Mouse (Mus musculus): Measurements from ENCODE around the gene Cfap61. TPM values are rescaled to one million over a fixed set of nuclear protein-coding genes. Genes with fewer than 3 reads are reported as not detected.

The Cfap61 gene
- polyA plus RNA-seq, 1 experiment from 2014 or later = not detected

DNA sequence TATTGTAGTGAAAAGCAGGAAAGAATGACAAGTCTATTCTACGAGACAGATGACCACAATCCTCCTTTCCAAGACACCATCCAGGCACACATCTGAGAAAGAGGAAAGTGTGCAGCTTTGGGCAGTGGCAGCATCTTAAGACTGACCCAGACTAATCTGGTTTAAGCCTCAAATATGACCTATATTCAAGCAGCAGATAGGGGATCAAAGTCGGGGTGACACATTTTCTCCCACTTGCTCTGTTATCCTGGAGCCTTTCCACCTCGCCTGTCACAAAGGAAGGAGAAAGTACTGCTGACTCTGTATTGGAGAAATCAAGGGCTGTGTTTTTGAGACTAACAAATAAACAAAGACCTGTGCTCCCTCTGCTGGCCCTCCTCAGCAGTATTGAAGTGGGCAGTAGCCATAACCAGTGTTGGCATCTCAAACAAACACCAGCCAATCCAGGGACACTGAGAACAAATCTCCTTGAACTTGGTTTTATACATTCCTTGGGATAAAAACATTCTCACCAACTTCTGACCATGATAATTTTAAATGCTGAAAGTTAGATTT lies 321.8 kb downstream of the Cfap61 start:
- Histone ChIP-seq H3K9ac (ENCODE audit: low read depth, low read length) (no peak overlapping the region), H3K4me1 (ENCODE audit: control insufficient read depth, low read depth, low read length) (no peaks in the 10 kb centered on the region), H3K36me3 (ENCODE audit: control insufficient read depth, insufficient read depth) (no peaks in the 10 kb centered on the region), H3K4me3 (ENCODE audit: low read depth, low read length) (no peak overlapping the region), H3K4me2 (ENCODE audit: low read depth, low read length) (no peak overlapping the region), H3K27ac (ENCODE audit: low read length) (no peak overlapping the region), H3K9me3 (replicated peaks; ENCODE audit: control insufficient read depth, low read length) (no peaks in the 10 kb centered on the region), H3K27me3 (ENCODE audit: control insufficient read depth, insufficient read depth, low read depth, low read length) (no peaks in the 10 kb centered on the region)
- no peak for ATAC-seq (ENCODE audit: low read depth)
- 57% methylated on average over 3 of the region's 3 CpGs for WGBS (ENCODE audit: insufficient replicate concordance)

DNA sequence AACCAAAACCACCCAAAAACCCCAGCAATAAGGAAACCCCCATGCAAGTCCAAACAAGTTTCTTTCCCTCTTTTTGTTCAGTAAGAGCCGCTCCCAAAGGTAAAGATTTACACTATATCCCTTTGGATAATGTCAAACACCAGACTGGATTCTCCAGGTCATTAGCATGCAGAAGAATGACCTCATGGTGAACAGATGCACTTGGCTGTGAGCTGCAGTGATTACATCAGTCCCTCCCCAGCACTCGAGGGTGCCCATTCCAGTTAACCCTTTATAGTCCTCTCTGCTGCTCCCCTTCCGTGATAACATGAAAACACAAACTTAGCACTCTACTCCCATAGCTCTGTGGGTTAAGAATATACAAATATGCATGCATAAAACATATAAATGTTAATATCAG lies 322.5 kb downstream of the Cfap61 start:
- H3K27ac ChIP-seq (ENCODE audit: low read length) = no peak overlapping the region
- no peaks in the 10 kb centered on the region for H3K9me3 ChIP-seq (replicated peaks; ENCODE audit: control insufficient read depth, low read length)
- 47% methylated on average over 3 of the region's 3 CpGs for WGBS (ENCODE audit: insufficient replicate concordance)
- H3K9ac ChIP-seq (ENCODE audit: low read depth, low read length) = no peak overlapping the region
- no peak overlapping the region for H3K4me2 ChIP-seq (ENCODE audit: low read depth, low read length)
- no peaks in the 10 kb centered on the region for H3K4me1 ChIP-seq (ENCODE audit: control insufficient read depth, low read depth, low read length)
- H3K27me3 ChIP-seq (ENCODE audit: control insufficient read depth, insufficient read depth, low read depth, low read length) = no peaks in the 10 kb centered on the region
- H3K36me3 ChIP-seq (ENCODE audit: control insufficient read depth, insufficient read depth) = no peaks in the 10 kb centered on the region
- no peak overlapping the region for H3K4me3 ChIP-seq (ENCODE audit: low read depth, low read length)
- ATAC-seq (ENCODE audit: low read depth) = no peak

DNA sequence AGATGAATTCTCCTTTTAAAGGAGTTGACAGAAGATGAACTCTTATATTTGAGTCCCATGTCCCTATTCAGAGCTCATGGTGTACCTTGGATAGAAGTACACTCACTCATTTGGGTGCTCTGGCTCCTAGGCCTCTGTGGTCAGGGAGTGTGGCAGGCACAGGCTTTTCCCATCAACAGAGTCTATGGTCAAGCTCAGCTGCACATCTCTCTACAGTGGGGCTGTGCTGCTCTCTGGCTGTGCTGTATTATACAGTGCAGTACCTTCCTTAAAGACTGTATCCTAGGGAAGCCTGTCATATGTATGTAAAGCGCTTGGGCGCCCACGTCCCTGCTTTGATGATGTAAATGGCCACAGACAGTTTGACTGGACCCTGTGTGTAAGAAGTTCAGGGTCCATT lies 323.0 kb downstream of the Cfap61 start:
- Histone ChIP-seq H3K27ac (ENCODE audit: low read length) (no peak overlapping the region), H3K4me3 (ENCODE audit: low read depth, low read length) (no peak overlapping the region), H3K4me2 (ENCODE audit: low read depth, low read length) (no peak overlapping the region), H3K27me3 (ENCODE audit: control insufficient read depth, insufficient read depth, low read depth, low read length) (no peaks in the 10 kb centered on the region), H3K9me3 (replicated peaks; ENCODE audit: control insufficient read depth, low read length) (no peaks in the 10 kb centered on the region), H3K9ac (ENCODE audit: low read depth, low read length) (no peak overlapping the region), H3K36me3 (ENCODE audit: control insufficient read depth, insufficient read depth) (no peaks in the 10 kb centered on the region), H3K4me1 (ENCODE audit: control insufficient read depth, low read depth, low read length) (no peaks in the 10 kb centered on the region)
- 71% methylated on average over 3 of the region's 3 CpGs for WGBS (ENCODE audit: insufficient replicate concordance)
- no peak for ATAC-seq (ENCODE audit: low read depth)

DNA sequence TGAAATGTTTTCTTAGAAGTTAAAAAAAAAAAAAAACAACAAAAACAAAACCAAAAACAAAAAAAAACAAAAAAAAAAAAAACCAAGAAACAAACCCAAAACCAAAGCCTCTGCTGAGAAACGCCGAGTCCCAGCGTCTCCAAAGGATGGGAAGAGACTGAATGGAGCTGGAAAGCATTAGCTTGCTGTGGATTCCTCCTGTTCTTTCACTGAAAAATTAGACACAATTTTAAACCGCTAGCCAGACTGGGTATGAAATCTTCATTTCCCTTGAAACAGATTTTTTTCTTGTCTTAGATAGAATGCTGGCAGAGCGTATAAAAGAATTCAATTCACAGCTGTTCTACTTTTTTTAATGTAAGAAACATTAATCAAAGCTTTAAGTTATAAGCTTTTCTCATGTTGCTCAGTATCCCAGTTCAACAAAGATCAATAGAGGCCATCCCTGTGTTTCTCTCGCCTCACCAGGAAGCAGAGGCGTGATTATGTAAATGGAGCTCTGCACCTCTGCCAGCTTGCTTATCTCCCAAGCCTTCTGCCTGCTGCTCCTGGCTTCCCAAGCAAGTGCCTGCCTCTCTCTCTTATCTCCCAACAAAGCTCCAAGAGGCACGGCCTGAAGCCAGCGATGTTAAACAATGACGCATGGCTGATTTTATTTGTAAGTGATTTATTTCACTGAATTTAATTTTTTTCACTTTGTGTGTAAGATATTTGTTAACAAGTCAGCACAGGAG lies 324.3 kb downstream of the Cfap61 start:
- no peak for ATAC-seq (ENCODE audit: low read depth)
- no peaks in the 10 kb centered on the region for H3K9me3 ChIP-seq (replicated peaks; ENCODE audit: control insufficient read depth, low read length)
- H3K4me2 ChIP-seq (ENCODE audit: low read depth, low read length) = no peak overlapping the region
- H3K36me3 ChIP-seq (ENCODE audit: control insufficient read depth, insufficient read depth) = no peaks in the 10 kb centered on the region
- no peak overlapping the region for H3K27ac ChIP-seq (ENCODE audit: low read length)
- 39% methylated on average over 10 of the region's 10 CpGs for WGBS (ENCODE audit: insufficient replicate concordance)
- H3K9ac ChIP-seq (ENCODE audit: low read depth, low read length) = no peak overlapping the region
- no peaks in the 10 kb centered on the region for H3K27me3 ChIP-seq (ENCODE audit: control insufficient read depth, insufficient read depth, low read depth, low read length)
- no peaks in the 10 kb centered on the region for H3K4me1 ChIP-seq (ENCODE audit: control insufficient read depth, low read depth, low read length)
- H3K4me3 ChIP-seq (ENCODE audit: low read depth, low read length) = no peak overlapping the region

DNA sequence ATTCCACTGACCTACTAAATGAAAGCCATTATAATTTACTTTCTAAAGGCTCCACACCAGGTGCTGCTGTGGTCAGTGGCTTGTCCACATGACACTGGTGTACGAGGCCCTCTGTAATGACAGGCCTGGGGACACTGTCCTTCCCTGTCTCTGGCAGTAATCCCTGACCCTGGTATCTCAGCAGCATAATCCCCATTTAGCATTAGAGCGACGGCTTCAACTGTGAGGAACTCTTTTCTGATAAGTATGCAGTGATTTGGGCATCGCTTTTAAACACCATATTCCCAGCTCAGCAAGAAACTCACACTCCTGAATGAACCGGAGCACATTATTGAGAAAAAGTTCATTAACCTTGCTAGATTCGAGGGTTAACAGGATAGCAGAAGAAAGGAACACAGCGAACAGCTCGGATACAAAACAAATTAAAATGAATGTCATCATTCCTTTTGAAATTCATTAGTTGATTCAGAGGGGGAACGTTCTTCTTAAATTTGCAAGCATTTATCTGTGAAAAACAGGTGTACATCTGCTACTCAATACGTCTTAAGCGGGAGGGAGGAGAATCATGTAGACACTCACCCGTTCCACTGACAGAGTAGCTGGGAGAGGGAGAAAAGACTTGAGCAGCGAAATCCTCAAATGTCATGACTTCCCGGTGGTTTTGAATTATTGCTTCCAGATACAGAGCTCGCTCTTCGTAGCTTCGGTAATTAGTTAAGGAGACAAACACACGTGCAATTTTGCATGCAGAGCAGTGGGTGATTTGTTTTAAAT lies 325.4 kb downstream of the Cfap61 start:
- no peaks in the 10 kb centered on the region for H3K27me3 ChIP-seq (ENCODE audit: control insufficient read depth, insufficient read depth, low read depth, low read length)
- no peak overlapping the region for H3K4me3 ChIP-seq (ENCODE audit: low read depth, low read length)
- no peaks in the 10 kb centered on the region for H3K4me1 ChIP-seq (ENCODE audit: control insufficient read depth, low read depth, low read length)
- WGBS (ENCODE audit: insufficient replicate concordance) = 64% methylated on average over 18 of the region's 18 CpGs
- no peak overlapping the region for H3K4me2 ChIP-seq (ENCODE audit: low read depth, low read length)
- no peak overlapping the region for H3K9ac ChIP-seq (ENCODE audit: low read depth, low read length)
- H3K9me3 ChIP-seq (replicated peaks; ENCODE audit: control insufficient read depth, low read length) = no peaks in the 10 kb centered on the region
- ATAC-seq (ENCODE audit: low read depth) = no peak
- H3K36me3 ChIP-seq (ENCODE audit: control insufficient read depth, insufficient read depth) = no peaks in the 10 kb centered on the region
- no peak overlapping the region for H3K27ac ChIP-seq (ENCODE audit: low read length)

DNA sequence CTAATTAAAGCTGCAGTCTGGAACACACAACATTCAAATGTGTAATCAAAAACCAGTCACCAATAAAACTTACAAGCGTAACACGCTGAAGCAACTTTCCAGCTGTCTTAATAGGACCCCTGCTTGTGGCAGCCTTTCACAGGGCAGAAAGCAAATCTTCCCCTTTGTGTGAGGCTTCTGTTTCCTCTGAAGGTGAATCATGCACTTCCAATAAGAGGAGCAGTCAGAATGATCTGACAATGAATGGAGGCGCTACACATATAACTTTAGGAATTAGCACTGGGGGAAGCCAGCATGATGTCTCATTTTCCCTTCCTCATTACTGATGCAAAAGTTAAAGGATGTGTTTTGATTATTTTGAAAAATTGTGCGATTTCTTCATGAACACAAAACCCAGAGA lies 326.6 kb downstream of the Cfap61 start:
- WGBS (ENCODE audit: insufficient replicate concordance) = 82% methylated on average over 4 of the region's 4 CpGs
- no peaks in the 10 kb centered on the region for H3K27me3 ChIP-seq (ENCODE audit: control insufficient read depth, insufficient read depth, low read depth, low read length)

DNA sequence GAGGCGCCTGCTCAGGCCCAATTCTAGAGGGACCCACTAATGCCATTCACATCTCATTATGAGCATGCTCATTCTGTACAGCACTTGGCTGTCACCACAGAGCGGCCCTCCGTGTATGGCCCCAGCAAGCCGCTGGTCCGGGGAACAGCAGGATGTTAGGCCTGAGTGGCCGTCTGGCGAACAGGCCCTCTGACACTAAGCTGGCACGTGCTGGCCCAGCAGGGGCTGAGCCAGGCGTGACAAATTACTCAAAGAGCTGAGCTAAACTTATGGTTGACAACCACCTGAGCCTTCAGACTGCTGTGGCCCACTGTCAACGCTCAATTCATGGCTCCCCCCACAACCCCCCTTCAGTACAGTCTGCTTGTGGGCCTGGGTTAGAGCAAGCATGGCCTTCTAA lies 327.6 kb downstream of the Cfap61 start:
- no peak overlapping the region for H3K4me3 ChIP-seq (ENCODE audit: low read depth, low read length)
- no peak overlapping the region for H3K9ac ChIP-seq (ENCODE audit: low read depth, low read length)
- WGBS (ENCODE audit: insufficient replicate concordance) = 69% methylated on average over 10 of the region's 10 CpGs
- H3K4me1 ChIP-seq (ENCODE audit: control insufficient read depth, low read depth, low read length) = no peaks in the 10 kb centered on the region
- no peaks in the 10 kb centered on the region for H3K36me3 ChIP-seq (ENCODE audit: control insufficient read depth, insufficient read depth)
- no peak overlapping the region for H3K27ac ChIP-seq (ENCODE audit: low read length)
- no peak overlapping the region for H3K4me2 ChIP-seq (ENCODE audit: low read depth, low read length)
- H3K9me3 ChIP-seq (replicated peaks; ENCODE audit: control insufficient read depth, low read length) = no peaks in the 10 kb centered on the region
- no peak for ATAC-seq (ENCODE audit: low read depth)
- H3K27me3 ChIP-seq (ENCODE audit: control insufficient read depth, insufficient read depth, low read depth, low read length) = no peaks in the 10 kb centered on the region

More for the DNA sequence above, 326.6 kb downstream of the Cfap61 start:
- Histone ChIP-seq H3K9ac (ENCODE audit: low read depth, low read length) (no peak overlapping the region), H3K36me3 (ENCODE audit: control insufficient read depth, insufficient read depth) (no peaks in the 10 kb centered on the region), H3K4me1 (ENCODE audit: control insufficient read depth, low read depth, low read length) (no peaks in the 10 kb centered on the region), H3K4me2 (ENCODE audit: low read depth, low read length) (no peak overlapping the region), H3K9me3 (replicated peaks; ENCODE audit: control insufficient read depth, low read length) (no peaks in the 10 kb centered on the region), H3K4me3 (ENCODE audit: low read depth, low read length) (no peak overlapping the region), H3K27ac (ENCODE audit: low read length) (no peak overlapping the region)
- ATAC-seq (ENCODE audit: low read depth) = no peak

DNA sequence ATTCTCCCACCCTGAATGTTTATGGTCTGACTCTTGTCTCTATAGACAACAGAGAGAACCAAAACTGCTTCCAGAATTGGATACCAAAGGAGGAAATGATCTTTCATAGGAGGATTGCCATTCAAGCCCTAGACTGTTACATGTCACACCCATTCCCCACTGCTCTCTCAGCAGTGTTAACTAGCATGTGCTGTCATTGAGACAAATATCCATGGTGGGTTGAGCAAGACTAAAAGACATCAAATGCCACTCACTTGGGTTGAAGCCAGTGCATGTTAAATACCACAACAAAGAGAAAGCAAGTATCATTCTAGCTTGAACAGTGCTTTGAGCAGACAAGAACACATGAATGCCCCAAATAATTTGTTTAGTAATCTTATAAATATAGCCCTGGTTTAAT lies 328.4 kb downstream of the Cfap61 start:
- Histone ChIP-seq H3K27me3 (ENCODE audit: control insufficient read depth, insufficient read depth, low read depth, low read length) (no peaks in the 10 kb centered on the region), H3K9ac (ENCODE audit: low read depth, low read length) (no peak overlapping the region), H3K4me2 (ENCODE audit: low read depth, low read length) (no peak overlapping the region), H3K9me3 (replicated peaks; ENCODE audit: control insufficient read depth, low read length) (no peaks in the 10 kb centered on the region), H3K4me3 (ENCODE audit: low read depth, low read length) (no peak overlapping the region), H3K36me3 (ENCODE audit: control insufficient read depth, insufficient read depth) (no peaks in the 10 kb centered on the region), H3K4me1 (ENCODE audit: control insufficient read depth, low read depth, low read length) (no peaks in the 10 kb centered on the region), H3K27ac (ENCODE audit: low read length) (no peak overlapping the region)
- ATAC-seq (ENCODE audit: low read depth) = no peak
